Mouse (Mus musculus): ENCODE data around the gene Cd37.

Cd37 gene

DNA sequence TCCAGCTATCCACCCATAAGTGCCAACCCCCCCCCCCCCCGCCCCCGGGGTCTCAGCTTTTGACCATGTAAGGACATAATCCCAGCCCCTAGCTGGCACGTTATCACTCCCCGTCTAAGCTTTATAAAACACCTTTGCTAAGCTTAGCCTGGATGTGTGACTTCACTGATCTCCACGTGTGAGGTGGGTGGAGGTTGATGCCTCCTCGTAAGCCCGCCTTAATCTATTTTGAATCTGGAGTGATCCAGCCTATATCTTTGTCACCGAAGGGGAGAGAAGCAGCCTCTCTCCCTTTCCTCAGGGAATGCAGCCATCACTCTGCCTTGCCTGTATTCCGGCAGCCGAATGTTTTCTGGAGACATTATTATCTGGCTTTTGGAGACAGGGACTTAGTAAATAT lies 36.3 kb downstream of the Cd37 start:
- no peak for DNase-seq (ENCODE audit: low spot score)

DNA sequence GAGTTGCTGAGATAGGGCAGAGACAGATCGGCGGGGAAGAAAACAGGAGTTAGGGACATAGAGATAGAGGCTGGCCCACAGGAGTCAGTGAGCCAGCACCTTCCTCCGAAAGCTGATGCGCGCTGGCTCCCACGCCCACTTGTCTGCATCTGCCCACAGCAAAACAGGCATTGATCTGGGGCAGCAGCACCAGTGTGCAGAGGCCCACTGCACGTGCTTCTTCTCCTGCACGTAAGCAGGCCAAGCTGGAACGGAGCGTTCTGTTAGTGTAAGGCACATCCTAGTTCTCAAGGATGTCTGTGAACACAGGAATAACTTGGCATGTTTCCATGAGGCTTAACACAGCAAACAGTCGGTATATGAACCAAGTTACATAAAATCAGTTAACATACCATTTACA lies 40.0 kb downstream of the Cd37 start:
- DNase-seq (ENCODE audit: low spot score) = no peak

DNA sequence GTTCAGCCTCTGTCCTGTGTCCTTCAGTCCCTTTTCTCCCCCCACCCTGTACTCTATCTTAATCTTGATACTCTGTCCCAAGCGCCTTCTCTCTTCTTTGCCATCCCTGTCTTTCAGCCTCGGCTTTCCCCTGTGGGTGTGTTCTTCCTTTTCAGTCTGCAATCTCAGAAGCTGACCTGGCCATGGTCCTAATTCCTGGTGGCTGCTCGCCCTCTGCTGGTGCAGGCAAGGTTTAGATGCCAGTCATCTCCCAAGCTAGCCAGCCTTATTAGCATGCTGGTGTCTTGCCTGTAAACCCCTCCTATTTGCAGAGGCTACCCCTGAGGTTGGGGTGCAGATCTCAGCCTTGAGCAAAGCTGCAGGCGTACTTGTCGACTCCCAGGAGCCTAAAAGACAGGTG lies 40.5 kb downstream of the Cd37 start:
- peak; percentile 69 for DNase-seq (ENCODE audit: low spot score)

DNA sequence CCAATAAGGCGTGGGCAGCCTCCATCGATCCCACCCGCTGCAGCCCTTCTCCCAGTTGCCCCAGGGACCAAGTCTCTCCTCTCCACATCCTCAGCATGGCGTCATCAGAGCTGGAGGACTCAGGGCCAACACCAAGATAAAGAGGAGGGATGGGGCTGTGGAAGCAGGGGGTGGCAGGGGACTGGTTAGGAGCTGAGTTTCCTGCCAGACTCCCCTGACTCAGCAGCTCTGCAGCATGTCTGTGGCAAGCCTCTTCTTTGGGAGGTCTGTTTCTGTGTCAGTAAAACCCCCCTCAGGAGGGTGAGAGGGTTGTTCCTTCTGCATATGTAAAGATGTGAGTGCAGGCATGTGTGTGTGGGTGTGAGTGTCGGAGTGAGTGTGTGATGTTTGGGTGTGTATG lies 41.9 kb downstream of the Cd37 start:
- DNase-seq (ENCODE audit: low spot score) = no peak

DNA sequence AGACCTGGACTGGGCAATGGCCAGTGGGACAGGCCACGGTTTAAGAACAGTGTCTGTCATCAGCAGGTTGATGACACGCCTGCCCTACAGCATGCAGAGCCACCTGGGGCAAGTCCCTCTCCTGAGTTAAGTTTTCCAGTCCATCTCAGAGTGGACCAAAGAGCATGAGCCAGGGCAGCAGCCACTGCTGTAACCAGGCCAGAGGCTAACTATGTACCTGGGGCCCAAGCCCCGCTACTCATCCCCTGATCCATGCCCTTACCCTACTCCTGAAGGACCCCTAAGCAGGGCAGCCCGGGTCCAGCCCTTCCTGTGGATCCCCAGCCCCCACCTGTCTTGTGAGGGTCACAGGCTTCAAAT lies 42.8 kb downstream of the Cd37 start:
- no peak for DNase-seq (ENCODE audit: low spot score)

DNA sequence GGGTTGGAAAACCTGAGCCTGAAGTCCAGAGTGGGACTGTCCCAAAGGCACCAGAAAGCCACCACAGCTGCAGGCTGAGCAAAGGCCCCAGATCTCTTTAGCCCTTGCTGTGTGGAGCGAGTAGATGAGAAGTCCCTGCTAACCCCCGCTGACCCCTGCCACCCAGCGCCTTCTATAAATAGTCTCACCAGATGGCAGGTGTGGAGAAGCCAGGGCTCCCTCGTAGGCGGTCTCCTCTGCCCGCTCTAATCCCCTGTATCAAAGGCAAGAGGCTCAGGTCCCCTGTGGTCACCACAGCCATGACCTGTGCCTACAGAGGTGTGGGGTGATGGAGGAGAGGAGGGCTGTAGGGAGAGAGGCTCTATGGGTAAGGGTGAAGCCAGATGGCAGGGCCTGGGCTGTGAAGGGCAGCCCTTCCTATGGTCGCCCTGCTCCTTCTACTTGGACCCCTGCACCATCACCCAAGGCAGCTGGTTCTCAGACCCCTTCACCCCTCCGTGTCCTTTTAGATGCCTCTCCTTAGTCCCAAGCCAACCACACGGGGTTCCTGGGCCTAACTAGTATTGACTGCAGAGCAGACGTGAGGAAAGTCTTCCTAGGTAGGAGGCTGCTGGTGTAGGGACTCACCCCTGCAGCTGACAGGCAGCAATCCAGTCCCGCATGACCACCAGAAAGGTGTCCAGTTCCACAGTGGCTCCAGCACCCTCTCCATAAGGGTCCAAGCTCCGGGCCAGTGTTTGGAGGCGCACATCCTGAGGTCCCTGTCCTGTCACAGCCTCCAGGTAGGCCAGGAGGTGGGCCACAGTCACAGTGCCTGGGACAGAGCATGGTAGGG lies 43.4 kb downstream of the Cd37 start:
- DNase-seq (ENCODE audit: low spot score) = no peak

DNA sequence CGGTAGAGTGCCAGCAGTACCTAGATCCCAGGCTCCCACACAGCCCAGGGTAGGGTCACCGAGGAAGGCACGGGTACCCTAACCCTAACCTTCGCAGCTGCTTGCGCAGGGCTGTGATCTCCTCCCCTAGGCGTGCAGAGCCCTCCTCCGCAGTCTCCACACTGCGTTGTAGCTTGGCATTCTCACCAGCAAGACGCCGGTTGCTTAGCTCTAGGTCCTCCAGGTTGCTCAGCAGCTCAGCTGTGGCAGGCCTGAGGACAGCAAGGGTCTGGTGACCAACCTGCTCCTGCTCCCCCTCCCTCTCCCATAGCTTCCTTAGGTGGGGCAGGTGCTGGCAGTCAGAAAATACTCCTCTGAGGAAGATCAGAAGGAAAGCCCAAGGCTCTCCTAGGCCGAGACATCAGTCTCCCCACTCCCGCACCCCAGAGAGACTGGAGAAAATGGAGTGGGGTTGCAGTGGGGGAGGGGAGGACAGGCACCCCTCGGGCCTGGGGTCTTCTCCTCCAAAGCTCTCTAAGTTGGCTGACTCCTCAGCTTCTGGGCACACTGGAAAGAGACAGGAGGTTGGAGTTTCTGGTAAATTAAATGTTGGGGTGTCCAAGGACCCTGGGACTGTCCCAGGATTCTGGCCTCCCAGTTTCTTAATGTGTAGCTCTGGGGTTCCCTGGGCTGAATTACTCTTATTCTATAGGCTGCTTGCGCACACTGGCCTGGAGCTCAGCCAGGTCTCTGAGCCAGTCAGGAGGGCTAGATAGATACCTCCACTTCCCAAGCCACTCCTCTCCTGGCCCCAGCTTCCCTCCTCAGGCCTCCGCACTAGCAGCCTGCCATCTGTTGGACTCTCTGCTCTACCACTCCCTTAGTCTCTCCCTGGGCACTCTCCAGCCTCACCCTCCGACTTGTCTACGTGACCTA lies 44.8 kb downstream of the Cd37 start:
- DNase-seq (ENCODE audit: low spot score) = no peak

DNA sequence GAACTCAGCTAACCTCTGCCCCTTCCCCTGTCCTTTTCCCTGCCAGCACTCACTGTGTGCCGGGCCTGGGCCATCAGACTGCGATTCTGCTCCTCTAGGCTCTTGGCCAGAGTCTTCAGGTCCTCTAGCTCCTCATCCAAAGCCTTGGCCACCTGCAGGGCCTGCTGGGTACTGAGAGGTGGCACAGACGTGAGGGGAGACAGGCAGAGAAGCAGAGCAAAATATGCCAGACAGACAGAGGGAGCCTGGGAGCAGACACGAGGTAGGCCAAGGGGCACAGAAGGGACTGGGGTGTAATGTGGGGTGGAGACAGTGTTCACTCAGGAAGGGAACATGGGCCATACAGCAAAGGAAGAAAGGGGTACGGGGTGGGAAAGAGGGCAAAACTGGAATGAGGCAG lies 45.5 kb downstream of the Cd37 start:
- DNase-seq (ENCODE audit: low spot score) = no peak

DNA sequence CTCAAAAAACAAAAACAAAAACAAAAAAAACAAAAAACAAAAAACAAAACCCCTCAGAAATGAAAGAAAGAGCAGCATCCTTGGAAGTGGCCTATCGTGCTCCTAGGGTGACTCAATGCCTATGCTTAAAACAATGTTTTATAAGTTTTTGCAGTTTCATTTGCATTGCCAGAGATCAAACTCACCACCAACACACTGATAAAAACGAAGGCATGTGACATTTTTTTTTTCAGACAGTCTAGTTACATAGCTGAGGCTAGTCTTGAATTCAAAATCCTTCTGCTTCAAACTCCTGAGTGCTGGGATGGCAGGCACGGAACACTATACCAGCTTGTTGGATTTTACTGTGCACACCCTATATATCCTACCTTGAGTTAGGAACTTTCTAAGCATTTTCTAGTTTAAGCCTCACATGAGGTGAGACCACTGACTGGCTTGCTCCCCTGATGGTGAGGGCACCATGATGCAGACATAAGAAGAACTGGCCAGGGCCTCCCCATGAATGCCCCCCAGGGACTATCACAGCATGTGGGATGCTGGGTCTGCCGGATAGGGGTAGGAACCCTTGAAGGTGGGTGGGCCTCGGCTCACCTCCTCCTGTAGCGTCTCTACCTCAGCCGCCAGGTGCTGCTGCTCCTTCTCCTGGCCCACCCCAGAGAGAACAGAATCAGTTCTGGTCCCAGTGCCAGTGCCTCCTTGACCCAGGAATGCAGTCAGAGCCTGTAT lies 46.2 kb downstream of the Cd37 start:
- DNase-seq (ENCODE audit: low spot score) = no peak

DNA sequence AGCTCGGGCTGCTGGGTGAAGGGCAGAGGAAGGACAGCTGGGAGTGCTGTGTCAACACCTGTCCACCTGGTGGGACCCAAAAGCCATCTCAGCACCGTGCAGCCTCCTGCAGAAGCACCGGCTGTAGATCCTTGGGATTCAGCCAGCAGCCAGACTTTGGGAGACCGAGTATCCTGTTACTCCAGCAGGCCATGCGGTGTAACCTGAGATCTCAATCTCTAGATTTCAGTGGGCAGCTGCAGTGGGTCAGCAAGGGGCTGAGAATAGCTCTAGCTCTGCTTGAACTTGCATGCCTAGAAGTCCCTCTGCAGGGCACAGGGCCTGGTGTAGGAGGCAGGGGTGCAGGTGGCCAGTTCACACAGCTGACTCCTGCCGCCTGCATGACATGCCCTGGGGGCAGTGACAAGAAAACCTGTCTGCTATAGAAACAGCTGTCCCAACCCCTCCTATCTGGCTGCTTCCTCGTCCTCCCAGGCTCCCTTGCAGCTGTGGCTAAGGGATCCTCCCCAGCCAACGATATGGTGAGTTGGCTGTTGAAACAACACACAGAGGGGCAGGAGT lies 47.0 kb downstream of the Cd37 start:
- no peak for DNase-seq (ENCODE audit: low spot score)

DNA sequence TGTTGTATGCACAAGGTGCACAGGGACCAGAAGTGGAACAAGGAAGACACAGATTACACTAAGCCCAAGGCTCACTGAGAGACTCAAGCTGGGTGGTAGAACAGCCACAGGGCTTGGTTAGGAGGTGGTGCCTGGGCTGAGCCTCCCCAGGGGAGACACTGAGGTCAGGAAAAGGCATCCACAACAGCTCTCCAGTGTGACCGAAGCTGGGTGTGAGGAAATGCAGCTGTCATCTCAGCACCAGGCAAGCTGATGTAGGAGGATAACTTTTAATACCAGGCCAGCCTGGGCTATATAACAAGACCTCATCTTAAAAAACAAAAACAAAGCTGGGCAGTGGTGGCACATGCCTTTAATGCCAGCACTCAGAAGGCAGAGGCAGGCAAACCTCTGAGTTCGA lies 47.8 kb downstream of the Cd37 start:
- no peak for DNase-seq (ENCODE audit: low spot score)

DNA sequence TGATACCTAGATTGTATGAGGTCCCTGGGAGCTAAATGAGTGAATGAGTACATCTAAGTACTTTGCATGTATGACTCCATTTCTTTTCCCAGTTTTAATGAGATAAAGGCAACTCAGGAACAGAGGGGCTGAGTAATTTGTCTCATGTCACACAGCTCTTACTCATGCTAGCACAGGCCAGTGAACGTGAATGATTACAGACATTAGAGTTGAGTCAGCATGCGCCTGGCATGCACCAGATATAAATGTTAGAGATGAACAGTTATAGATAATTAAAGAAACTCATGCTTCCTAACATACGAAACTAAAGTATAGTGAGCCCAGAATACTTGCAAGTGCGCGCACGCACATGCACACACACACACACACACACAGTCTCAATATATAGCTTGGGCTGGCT lies 48.7 kb downstream of the Cd37 start:
- no peak for DNase-seq (ENCODE audit: low spot score)

DNA sequence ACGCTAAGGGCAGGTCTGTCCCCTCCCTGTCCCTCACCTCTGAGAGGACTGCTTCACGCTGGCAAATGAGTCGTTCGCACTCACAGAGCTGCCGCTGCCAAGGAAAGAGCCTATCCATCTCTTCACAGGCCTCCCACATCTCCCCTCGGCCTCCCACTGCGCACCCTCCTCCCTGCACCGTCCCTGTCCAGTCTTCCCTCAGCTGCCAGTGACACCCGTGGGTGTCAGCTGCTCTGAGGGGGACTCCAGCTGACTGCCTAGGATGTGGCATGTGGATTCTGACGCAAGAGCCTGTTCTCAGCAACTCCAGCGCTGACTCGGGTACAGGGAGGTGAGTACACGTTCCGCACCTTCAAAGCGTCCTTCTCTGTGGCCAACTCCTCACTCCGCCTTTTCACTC lies 49.3 kb downstream of the Cd37 start:
- DNase-seq (ENCODE audit: low spot score) = no peak

DNA sequence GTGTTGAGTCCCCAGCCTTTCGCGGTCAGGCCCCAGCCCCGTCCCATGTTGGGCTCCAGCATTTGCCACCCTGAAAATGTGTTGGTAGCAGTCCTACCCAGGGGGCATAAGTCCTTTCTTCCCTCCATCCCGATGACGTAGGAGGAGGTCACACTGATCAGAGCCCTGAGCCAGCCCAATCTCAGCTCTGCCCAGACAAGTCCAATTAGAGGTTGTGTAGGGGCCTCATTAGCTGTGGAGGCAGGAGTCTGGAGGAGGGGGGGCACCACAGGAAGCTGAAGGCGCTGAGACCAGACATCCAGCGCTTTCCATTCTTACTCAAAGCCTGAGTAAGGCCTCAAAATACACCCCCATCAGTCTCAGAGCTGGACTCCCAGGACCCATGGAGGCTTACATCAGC lies 53.0 kb downstream of the Cd37 start:
- DNase-seq (ENCODE audit: low spot score) = no peak

DNA sequence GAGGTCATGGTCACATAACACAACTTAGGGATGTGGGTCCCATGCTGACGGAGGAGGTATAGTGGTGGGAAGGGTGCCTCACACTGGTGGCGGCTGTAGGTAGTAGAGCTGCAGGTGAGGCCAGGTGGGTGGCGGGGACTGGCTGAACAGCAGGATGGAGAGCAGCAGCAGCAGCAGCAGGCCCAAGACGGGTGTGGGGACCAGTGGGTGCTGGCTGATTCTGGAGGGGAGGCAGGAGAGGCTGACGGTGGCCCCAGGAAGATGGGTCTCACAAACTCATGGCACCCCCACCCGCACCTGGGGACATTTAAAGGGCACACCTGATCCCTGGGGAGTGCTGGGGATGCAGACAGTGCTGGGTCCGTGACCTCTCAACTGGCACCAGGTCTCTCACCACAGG lies 55.2 kb downstream of the Cd37 start:
- no peak for DNase-seq (ENCODE audit: low spot score)

Measured in urinary bladder, postnatal 14 days (tissue).